1 mouse cellular context compared by ENCODE assay signal in genomic region chr5:102101815-102102214, GRCm38 (mm10). TPM values are rescaled to one million over a fixed set of nuclear protein-coding genes. Genes with fewer than 3 reads are reported as not detected.
"Had no signal": no experiment of that assay in that cellular context is flagged by ENCODE, and none has a peak within 500 bp of the region (broad histone marks: within the 10 kb centered on the region; RNA-seq: fewer than 3 reads in every experiment).

No protein-coding gene starts in this region.

RNA-seq across cellular contexts. Expression of gene Wdfy3, which starts 32.1 kb away (rescaled TPM):
- polyA plus RNA-seq: inflammation-experienced regulatory T-cells, adult 6 months had no signal
